Mouse (Mus musculus) CH12.LX (cell line): Measurements from ENCODE around the gene Ptprf.

Experiments used
- CHD1 ChIP-seq: IDR thresholded peaks from 2 replicates; pipeline ENCODE4 v1.6.1; 2012; ENCODE audit warnings: low read depth, low read length, improper control_type of control experiment, inconsistent platforms
- CTCF ChIP-seq, 2 experiments: IDR thresholded peaks in 1 of 2; conservative IDR thresholded peaks in 1 of 2; 2 replicates each; pipeline ENCODE4 v1.5.1; 2011 to 2012; ENCODE audit warnings: low read depth in 2 of 2, low read length in 2 of 2, improper control_type of control experiment in 1 of 2, inconsistent platforms in 1 of 2, mild to moderate bottlenecking in 1 of 2, moderate library complexity in 1 of 2
- ELF1 ChIP-seq: IDR thresholded peaks from 2 replicates; pipeline ENCODE4 v1.6.1; 2014; ENCODE audit warnings: low read depth, mild to moderate bottlenecking, inconsistent platforms, low read length, improper control_type of control experiment
- EP300 ChIP-seq: IDR thresholded peaks from 2 replicates; pipeline ENCODE4 v1.6.1; 2011; ENCODE audit warnings: low read length, improper control_type of control experiment
- ETS1 ChIP-seq: conservative IDR thresholded peaks from 2 replicates; pipeline ENCODE4 v1.6.1; 2012; ENCODE audit warnings: low read depth, mild to moderate bottlenecking, inconsistent platforms, low read length, improper control_type of control experiment, moderate library complexity
- JUN ChIP-seq: IDR thresholded peaks from 2 replicates; pipeline ENCODE4 v1.6.1; 2011; ENCODE audit warnings: low read depth, mild to moderate bottlenecking, low read length, improper control_type of control experiment, moderate library complexity; ENCODE audit not compliant: insufficient read depth
- MAZ ChIP-seq: IDR thresholded peaks from 2 replicates; pipeline ENCODE4 v1.6.1; 2012; ENCODE audit warnings: low read depth, mild to moderate bottlenecking, inconsistent platforms, low read length, improper control_type of control experiment, moderate library complexity
- MYC ChIP-seq: IDR thresholded peaks from 2 replicates; pipeline ENCODE4 v1.6.1; 2011; ENCODE audit warnings: low read depth, mild to moderate bottlenecking, improper control_type of control experiment, low read length
- POLR2A ChIP-seq: IDR thresholded peaks from 2 replicates; pipeline ENCODE4 v1.6.1; 2011; ENCODE audit warnings: low read depth, mild to moderate bottlenecking, improper control_type of control experiment, low read length
- RAD21 ChIP-seq: IDR thresholded peaks from 2 replicates; pipeline ENCODE4 v1.6.1; 2011; ENCODE audit warnings: low read depth, mild to moderate bottlenecking, low read length, improper control_type of control experiment, moderate library complexity
- TCF12 ChIP-seq: IDR thresholded peaks from 2 replicates; pipeline ENCODE4 v1.6.1; 2014; ENCODE audit warnings: low read depth, mild to moderate bottlenecking, inconsistent platforms, low read length, improper control_type of control experiment
- UBTF ChIP-seq: IDR thresholded peaks from 2 replicates; pipeline ENCODE4 v1.6.1; 2012; ENCODE audit warnings: low read depth, mild to moderate bottlenecking, inconsistent platforms, low read length, improper control_type of control experiment, moderate library complexity

- TF ChIP-seq MAZ (no peak), CTCF (conservative IDR thresholded peaks at IDR 0.05 in 1 of 2, IDR thresholded peaks at IDR 0.05 in 1 of 2; ENCODE audit: low read depth in 2 of 2, low read length in 2 of 2) (no peak), ELF1 (no peak), JUN (no peak), TCF12 (no peak), RAD21 (no peak), UBTF (no peak), MYC (no peak), ETS1 (no peak), EP300 (no peak), POLR2A (no peak), CHD1 (no peak)
Measured at GRCm38 (mm10) chr4:118294811-118295210, 3.6 kb upstream of the Ptprf start.
